Mouse (Mus musculus) kidney, embryonic 16.5 days (tissue): ENCODE data around the gene Cox8a. TPM values are rescaled to one million over a fixed set of nuclear protein-coding genes. Genes with fewer than 3 reads are reported as not detected.
A peak's percentile ranks its signal among the peaks of the same experiment; 100 is the strongest.

Source experiments
- ATAC-seq: fragments of 200-750 bp; cut with Nextera tagmentation; 2 replicates; pipeline ENCODE4 v1.8.0; 2017; ENCODE audit warnings: moderate TSS enrichment; ENCODE audit not compliant: low FRiP score, low TSS enrichment
- H3K27ac ChIP-seq: fragments of 300-500 bp; sonication (generic); 2 replicates; pipeline ENCODE4 v1.5.1; 2014; ENCODE audit warnings: low read length
- H3K27me3 ChIP-seq: fragments of 300-500 bp; sonication (generic); 2 replicates; pipeline ENCODE4 v1.6.1; 2014; ENCODE audit warnings: low read length, control low read depth, mixed read lengths; ENCODE audit not compliant: insufficient read depth
- H3K36me3 ChIP-seq: fragments of 300-500 bp; sonication (generic); 2 replicates; pipeline ENCODE4 v1.6.1; 2014; ENCODE audit warnings: low read length, control low read depth, mixed read lengths; ENCODE audit not compliant: insufficient read depth
- H3K4me1 ChIP-seq: fragments of 300-500 bp; sonication (generic); 2 replicates; pipeline ENCODE4 v1.6.1; 2014; ENCODE audit warnings: low read length, control low read depth, mixed read lengths; ENCODE audit not compliant: insufficient read depth
- H3K4me2 ChIP-seq: fragments of 300-500 bp; sonication (generic); replicated peaks from 2 replicates; pipeline ENCODE4 v1.6.1; 2014; ENCODE audit warnings: low read depth, low read length
- H3K4me3 ChIP-seq: fragments of 300-500 bp; sonication (generic); 2 replicates; pipeline ENCODE4 v1.5.1; 2014; ENCODE audit warnings: mild to moderate bottlenecking, low read length
- H3K9ac ChIP-seq: fragments of 300-500 bp; sonication (generic); replicated peaks from 2 replicates; pipeline ENCODE4 v1.6.1; 2014; ENCODE audit warnings: low read length
- H3K9me3 ChIP-seq: fragments of 300-500 bp; sonication (generic); 2 replicates; pipeline ENCODE4 v1.6.1; 2016; ENCODE audit warnings: low read length, control low read depth
- WGBS: fragments of 180-500 bp; shearing (Covaris S2); extraction: QIAGEN DNeasy Blood & Tissue Kit; methylation state at CpG from one replicate; pipeline ENCODE4 v1.1.7; 2014; 5-methylcytosine and 5-hydroxymethylcytosine counted together
- polyA plus RNA-seq: library from polyadenylated mRNA; unstranded; fragments of >200 nt; fragmentation: Nextera tagmentation; extraction: Ambion mirVana; gene quantifications from 2 replicates; pipeline ENCODE4 v1.2.1, GENCODE M21; 2015

The Cox8a gene
- polyA plus RNA-seq, 1 experiment from 2014 or later = 1,116 TPM

DNA sequence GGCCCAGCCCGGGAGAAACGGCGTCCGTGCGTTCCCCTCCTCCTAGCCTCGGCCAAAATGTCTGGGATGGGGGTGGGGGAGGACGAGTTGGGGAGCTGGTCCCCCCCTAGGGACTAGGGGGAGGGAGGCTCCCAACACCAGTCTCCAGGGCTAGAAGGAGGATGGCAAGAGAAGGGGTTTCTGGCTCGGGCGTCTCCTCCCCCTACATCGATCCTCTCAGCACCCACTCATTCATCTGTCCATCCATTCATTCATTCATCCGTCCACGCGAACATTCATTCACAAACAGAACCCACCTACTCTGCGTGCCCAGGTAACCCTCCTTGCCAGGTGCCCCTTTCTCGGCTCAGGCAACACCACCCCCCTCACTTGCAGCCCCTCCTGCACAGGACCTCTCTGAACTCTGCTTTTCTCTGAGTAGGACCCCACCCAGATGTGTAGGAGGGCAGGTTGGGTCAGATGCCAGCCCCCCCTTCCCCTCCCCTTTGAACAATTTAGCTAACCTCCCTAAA, 51.2 kb downstream of the Cox8a start:
- H3K36me3 ChIP-seq = no peaks in the 10 kb centered on the region
- peak overlapping the region; percentile 99 for H3K4me2 ChIP-seq
- peak overlapping the region; percentile 76 for H3K9ac ChIP-seq
- H3K4me3 ChIP-seq = peak overlapping the region; percentile 73
- peaks cover 50% of the 10 kb centered on the region for H3K27me3 ChIP-seq
- ATAC-seq = no peak; the same call in 1 of the 2 replicates
- 5% methylated on average over 13 of the region's 15 CpGs for WGBS
- H3K9me3 ChIP-seq = no peaks in the 10 kb centered on the region
- H3K4me1 ChIP-seq = peaks cover 33% of the 10 kb centered on the region
- no peak overlapping the region for H3K27ac ChIP-seq

DNA sequence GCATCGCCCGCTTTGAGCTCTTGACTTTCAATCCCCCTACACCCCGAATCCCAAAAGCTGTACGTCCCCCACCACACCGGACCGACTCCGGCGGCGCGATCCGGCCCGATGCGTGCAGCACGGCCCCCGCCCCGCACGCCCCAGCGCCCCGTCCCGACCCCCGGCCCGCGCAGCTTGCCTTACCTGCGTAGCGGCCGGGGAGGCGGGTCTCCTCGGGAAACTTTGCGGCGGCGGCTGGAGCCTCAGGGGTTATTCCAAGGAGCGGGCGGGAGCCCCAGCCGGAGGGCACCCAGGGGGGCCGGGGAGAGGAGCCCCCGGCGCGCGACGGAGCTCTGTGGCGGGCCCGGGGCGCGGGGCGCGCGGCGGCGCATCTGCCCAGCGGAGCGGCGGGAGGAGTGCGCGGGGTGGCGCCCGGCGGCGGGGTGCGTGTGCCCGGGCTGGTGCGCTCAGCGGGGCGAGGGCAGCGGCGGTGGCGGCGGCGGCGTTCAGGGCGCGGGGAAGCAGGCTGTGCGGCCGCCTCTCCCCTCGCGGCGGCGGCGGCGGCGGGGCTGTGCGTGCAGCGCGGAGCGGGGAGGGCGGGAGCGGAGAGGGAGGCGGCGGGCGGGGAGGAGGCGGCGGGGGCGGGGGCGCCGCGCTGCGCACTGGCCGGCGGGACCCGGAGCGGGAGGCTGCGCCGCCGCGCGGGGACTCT, 51.8 kb downstream of the Cox8a start:
- Histone ChIP-seq H3K9me3 (no peaks in the 10 kb centered on the region), H3K4me1 (peaks cover 29% of the 10 kb centered on the region), H3K4me2 (peak overlapping the region; percentile 99), H3K27ac (no peak overlapping the region), H3K36me3 (no peaks in the 10 kb centered on the region), H3K27me3 (peaks cover 50% of the 10 kb centered on the region), H3K9ac (peak overlapping the region; percentile 76), H3K4me3 (peak overlapping the region; percentile 73)
- peak; percentile 9; the same call in 1 of the 2 replicates for ATAC-seq
- under 1% methylated on average over 52 of the region's 105 CpGs for WGBS

Other genes starting within 250 kb of the Cox8a start
- gene Ppp1r14b, start 242.6 kb downstream of the Cox8a start, polyA plus RNA-seq = 51.5 and 53.8 TPM in 2 replicates
- gene Plcb3, start 241.1 kb downstream of the Cox8a start, polyA plus RNA-seq = 44.1 and 48.8 TPM in 2 replicates
- 139 and 150 TPM in 2 replicates for gene Fkbp2, start 237.1 kb downstream of the Cox8a start, polyA plus RNA-seq
- gene Vegfb, start 230.0 kb downstream of the Cox8a start, polyA plus RNA-seq = 25.1 and 37.3 TPM in 2 replicates
- 26.8 and 27.3 TPM in 2 replicates for gene Dnajc4, start 225.0 kb downstream of the Cox8a start, polyA plus RNA-seq
- 30.9 and 35.0 TPM in 2 replicates for gene Nudt22, start 221.5 kb downstream of the Cox8a start, polyA plus RNA-seq
- 12.6 and 13.1 TPM in 2 replicates for gene Trpt1, start 221.5 kb downstream of the Cox8a start, polyA plus RNA-seq
- 5.7 and 6.4 TPM in 2 replicates for gene Fermt3, start 198.1 kb downstream of the Cox8a start, polyA plus RNA-seq
- 305 and 314 TPM in 2 replicates for gene Stip1, start 177.6 kb downstream of the Cox8a start, polyA plus RNA-seq
- 15.6 and 16.4 TPM in 2 replicates for gene Macrod1, start 160.8 kb downstream of the Cox8a start, polyA plus RNA-seq
- 5.4 and 6.8 TPM in 2 replicates for gene Flrt1, start 111.9 kb downstream of the Cox8a start, polyA plus RNA-seq
- 231 and 241 TPM in 2 replicates for gene Otub1, start 11.3 kb downstream of the Cox8a start, polyA plus RNA-seq
- gene Naa40, start 23.6 kb upstream of the Cox8a start, polyA plus RNA-seq = 81.4 and 88.0 TPM in 2 replicates
- gene Rcor2, start 49.7 kb upstream of the Cox8a start, polyA plus RNA-seq = 8.7 and 10.8 TPM in 2 replicates
- gene Mark2, start 124.2 kb upstream of the Cox8a start, polyA plus RNA-seq = 40.6 and 44.9 TPM in 2 replicates
- 33.2 and 35.7 TPM in 2 replicates for gene Spindoc, start 165.4 kb upstream of the Cox8a start, polyA plus RNA-seq
- gene 2700081O15Rik, start 200.0 kb upstream of the Cox8a start, polyA plus RNA-seq = 4.8 and 5.4 TPM in 2 replicates